26 mouse cellular contexts compared by ENCODE assay signal in genomic region chr2:103045286-103045685, GRCm38 (mm10). TPM values are rescaled to one million over a fixed set of nuclear protein-coding genes. Genes with fewer than 3 reads are reported as not detected.
A peak's percentile ranks its signal among the peaks of the same experiment; 100 is the strongest.
DNase-seq lines count a peak whose midpoint lies in the region; TF ChIP-seq lines count a peak whose summit lies in the region.
"Had no signal": no experiment of that assay in that cellular context is flagged by ENCODE, and none has a peak within 500 bp of the region (broad histone marks: within the 10 kb centered on the region; RNA-seq: fewer than 3 reads in every experiment).

No protein-coding gene starts in this region.

- TF ChIP-seq POLR2A in liver, adult 2 months (IDR thresholded peaks at IDR 0.05; ENCODE audit: extremely low read depth, insufficient read depth, low read length) = no peak

- WGBS in liver, adult 2 months = 96% methylated on average over 2 of the region's 2 CpGs

- no peak overlapping the region for H3K4me3 ChIP-seq in liver, adult 2 months (ENCODE audit: insufficient read depth, low read depth, low read length)
- H3K4me3 ChIP-seq: embryonic facial prominence, embryonic 13.5 days; forebrain, embryonic 13.5 days; hindbrain, embryonic 13.5 days; left cerebral cortex, adult 2 months; limb, embryonic 12.5 days; liver, embryonic 12.5 days; midbrain, embryonic 12.5 days had no signal

- peaks cover 3% of the 10 kb centered on the region; the same call in 1 of the 2 replicates for H3K36me3 ChIP-seq in liver, adult 2 months (ENCODE audit: control insufficient read depth, insufficient read depth, low read length)

- no peak for DNase-seq in liver, adult 2 months (ENCODE audit: extremely low read depth, low read depth, low spot score)
- DNase-seq in liver = no peak
- DNase-seq in cerebellum, adult 11 months = peak; percentile 16
- DNase-seq in cerebellum, adult 9-10 months = peak; percentile 51
- DNase-seq in retina, embryonic 14.5 days (ENCODE audit: low spot score) = peak; percentile 49
- DNase-seq in T-cell, adult 2 months (ENCODE audit: low spot score) = no peak
- no peak for DNase-seq in layer of hippocampus, adult 9-11 months
- DNase-seq in spleen, postnatal 14 days (ENCODE audit: low spot score in 2 of 2) = no peak
- DNase-seq: adrenal gland, adult 8-10 months; B cell, adult 2 months; embryo, embryonic 11 days; gastrocnemius, postnatal 14 days; heart, adult 18-20 months; heart, postnatal 36 days; kidney, adult 11 months; kidney, postnatal 14 days; liver, postnatal 0 days; lung, postnatal 36 days; right cerebral cortex, adult 18-20 months had no signal

- H3K27ac ChIP-seq in liver, adult 2 months (replicated peaks; ENCODE audit: insufficient read depth, low read depth, low read length) = peak overlapping the region; percentile 34; the same call in 1 of the 2 replicates
- H3K27ac ChIP-seq: embryonic facial prominence, embryonic 13.5 days; forebrain, embryonic 13.5 days; hindbrain, embryonic 13.5 days; left cerebral cortex, adult 2 months; limb, embryonic 12.5 days; liver, embryonic 12.5 days; midbrain, embryonic 12.5 days had no signal

- peaks cover under 1% of the 10 kb centered on the region; the same call in 1 of the 2 replicates for H3K79me2 ChIP-seq in liver, adult 2 months (ENCODE audit: control insufficient read depth, insufficient read depth, low read length)

- no peak for TF ChIP-seq CTCF in liver, adult 2 months (IDR thresholded peaks at IDR 0.05; ENCODE audit: low read depth, low read length)

- peaks cover 15% of the 10 kb centered on the region for H3K4me1 ChIP-seq in liver, adult 2 months (ENCODE audit: control insufficient read depth, insufficient read depth, low read length)
- H3K4me1 ChIP-seq: midbrain, embryonic 12.5 days had no signal

- H3K9ac ChIP-seq in liver, adult 2 months (ENCODE audit: low read depth, low read length) = no peak overlapping the region
- H3K9ac ChIP-seq: embryonic facial prominence, embryonic 13.5 days; forebrain, embryonic 13.5 days; hindbrain, embryonic 13.5 days; limb, embryonic 12.5 days; liver, embryonic 12.5 days; liver, postnatal 0 days; midbrain, embryonic 12.5 days had no signal

- no peaks in the 10 kb centered on the region for H3K27me3 ChIP-seq in liver, adult 2 months (ENCODE audit: control insufficient read depth, insufficient read depth, low read length)
- H3K27me3 ChIP-seq: embryonic facial prominence, embryonic 13.5 days; forebrain, embryonic 13.5 days; hindbrain, embryonic 13.5 days; limb, embryonic 12.5 days; liver, embryonic 12.5 days; midbrain, embryonic 12.5 days had no signal

RNA-seq across cellular contexts. Expression of gene Pdhx, which starts 28.0 kb away (rescaled TPM):
- 16.9 and 24.0 TPM in 2 replicates for total RNA-seq in liver, adult 2 months (2014; rRNA removed)
- polyA plus RNA-seq in liver, adult 2 months (2012; rRNA removed) = 18.4 and 19.2 TPM in 2 replicates

RNA-seq across cellular contexts. Expression of gene Apip, which starts 28.2 kb away (rescaled TPM):
- total RNA-seq in liver, adult 2 months (2014; rRNA removed) = 22.5 and 30.3 TPM in 2 replicates
- 12.5 and 13.6 TPM in 2 replicates for polyA plus RNA-seq in liver, adult 2 months (2012; rRNA removed)

Comparison
In these comparisons a context has a peak if more than half of its experiments do, and no peak if none do; other contexts are left out.
1. DNase-seq: peak in cerebellum, adult 11 months (single experiment), cerebellum, adult 9-10 months (single experiment) and retina, embryonic 14.5 days (single experiment); none in liver, adult 2 months (single experiment), liver (single experiment), T-cell, adult 2 months (single experiment), layer of hippocampus, adult 9-11 months (single experiment) and spleen, postnatal 14 days (0 of 2).